Mouse (Mus musculus) B cell, adult 2 months (primary cell): ENCODE measurements around the gene Arhgef25.
A peak's percentile ranks its signal among the peaks of the same experiment; 100 is the strongest.

ENCODE experiments used
- DNase-seq, 2 experiments: peaks; one replicate each; pipeline ENCODE4 v3.0.0; 2022

Gene Arhgef25

DNA sequence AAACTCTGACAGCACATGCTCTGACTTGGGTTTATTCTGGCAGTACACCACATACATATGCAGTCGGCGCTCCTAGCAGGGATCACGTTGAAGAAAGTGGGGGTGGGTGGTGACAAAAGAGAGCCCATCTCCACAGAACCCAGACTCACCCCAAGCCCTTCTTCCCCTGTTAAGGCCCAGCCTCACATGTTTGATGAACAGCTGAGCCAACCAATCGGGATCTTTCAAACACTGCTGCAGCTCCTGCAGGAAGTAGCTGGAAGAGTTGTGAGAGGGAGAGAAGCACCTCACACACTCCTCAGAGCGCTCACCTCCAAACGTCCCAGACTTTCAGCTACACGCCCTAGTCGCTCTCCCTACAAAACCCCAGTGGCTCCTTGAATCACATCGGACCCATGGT, 4.8 kb downstream of the Arhgef25 start:
- peak in 1 of 2 experiments; percentile 2 for DNase-seq

DNA sequence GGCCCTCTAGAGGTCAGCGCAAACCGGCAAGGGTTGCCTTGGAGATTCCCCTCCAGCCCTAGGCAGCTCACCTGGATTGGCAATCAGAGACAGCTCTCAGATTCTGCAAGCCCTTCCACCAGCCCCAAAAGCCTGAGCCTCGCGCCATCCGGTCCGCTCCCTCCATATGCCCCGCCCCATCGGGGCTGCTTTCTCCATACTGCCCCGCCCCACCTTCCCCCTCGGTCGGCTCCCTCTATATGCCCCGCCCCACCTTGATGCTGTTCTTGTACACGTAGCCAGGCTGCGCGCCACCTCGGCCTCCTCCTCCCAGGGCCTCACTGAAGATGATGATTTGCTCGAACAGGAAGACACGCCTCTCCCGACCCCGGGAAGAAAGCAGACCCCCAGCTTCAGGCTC, 6.1 kb downstream of the Arhgef25 start:
- DNase-seq, result no peak

DNA sequence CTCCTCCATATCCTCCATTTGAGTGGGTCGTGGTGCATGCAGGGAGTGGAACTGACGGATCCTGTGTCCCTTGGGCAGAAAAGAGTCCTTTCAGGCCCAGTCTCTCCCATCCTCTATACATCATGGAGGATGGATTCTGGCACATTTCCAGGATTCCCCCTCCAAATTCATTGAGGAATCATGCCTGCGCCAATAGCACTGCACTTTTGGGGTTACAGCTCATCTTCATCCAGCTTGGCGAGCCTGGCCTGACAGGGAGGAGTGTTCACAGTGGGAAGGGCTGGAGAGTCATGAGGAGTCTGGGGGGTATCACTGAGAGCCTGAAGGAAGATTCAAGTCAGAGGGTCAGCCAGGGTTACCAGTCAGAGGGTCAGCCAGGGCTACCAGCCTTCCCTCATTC, 7.3 kb downstream of the Arhgef25 start:
- no peak for DNase-seq

DNA sequence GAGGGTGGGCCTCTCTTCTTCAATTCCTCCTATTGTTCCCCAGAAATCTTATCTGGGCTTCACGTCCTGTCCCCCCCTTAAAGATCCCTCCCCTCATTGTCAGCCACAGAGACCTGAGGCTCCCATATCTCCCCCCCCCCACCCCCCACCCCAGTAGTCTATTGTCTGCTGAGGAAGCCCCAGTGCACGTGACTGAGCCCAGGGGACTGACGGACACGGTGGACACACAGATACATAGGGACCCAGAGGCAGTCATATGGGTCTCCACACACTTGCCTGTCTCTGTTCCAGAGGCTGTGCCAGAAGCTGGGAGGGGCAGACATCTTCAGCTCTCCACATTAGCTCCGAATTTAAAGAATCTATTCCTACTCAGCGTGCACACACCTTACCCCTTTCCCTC, 8.3 kb downstream of the Arhgef25 start:
- DNase-seq, result no peak

DNA sequence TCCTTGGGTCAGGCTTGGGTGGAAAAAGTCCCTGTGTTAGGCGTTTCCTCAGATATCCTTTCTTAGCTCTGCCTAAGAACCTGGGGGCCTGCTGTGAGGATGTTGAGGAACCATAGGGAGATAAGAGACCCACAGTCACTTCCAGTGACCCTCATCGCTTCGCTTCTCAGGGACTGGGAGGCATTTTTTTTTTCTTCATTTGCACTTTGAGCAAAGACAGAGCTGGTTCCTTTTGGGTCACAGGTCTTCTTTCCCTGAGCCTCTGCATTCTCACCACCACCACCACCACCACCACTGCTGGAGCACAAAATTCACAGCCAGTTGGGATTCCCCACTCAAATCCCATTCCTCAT, 9.2 kb downstream of the Arhgef25 start:
- DNase-seq, result no peak

DNA sequence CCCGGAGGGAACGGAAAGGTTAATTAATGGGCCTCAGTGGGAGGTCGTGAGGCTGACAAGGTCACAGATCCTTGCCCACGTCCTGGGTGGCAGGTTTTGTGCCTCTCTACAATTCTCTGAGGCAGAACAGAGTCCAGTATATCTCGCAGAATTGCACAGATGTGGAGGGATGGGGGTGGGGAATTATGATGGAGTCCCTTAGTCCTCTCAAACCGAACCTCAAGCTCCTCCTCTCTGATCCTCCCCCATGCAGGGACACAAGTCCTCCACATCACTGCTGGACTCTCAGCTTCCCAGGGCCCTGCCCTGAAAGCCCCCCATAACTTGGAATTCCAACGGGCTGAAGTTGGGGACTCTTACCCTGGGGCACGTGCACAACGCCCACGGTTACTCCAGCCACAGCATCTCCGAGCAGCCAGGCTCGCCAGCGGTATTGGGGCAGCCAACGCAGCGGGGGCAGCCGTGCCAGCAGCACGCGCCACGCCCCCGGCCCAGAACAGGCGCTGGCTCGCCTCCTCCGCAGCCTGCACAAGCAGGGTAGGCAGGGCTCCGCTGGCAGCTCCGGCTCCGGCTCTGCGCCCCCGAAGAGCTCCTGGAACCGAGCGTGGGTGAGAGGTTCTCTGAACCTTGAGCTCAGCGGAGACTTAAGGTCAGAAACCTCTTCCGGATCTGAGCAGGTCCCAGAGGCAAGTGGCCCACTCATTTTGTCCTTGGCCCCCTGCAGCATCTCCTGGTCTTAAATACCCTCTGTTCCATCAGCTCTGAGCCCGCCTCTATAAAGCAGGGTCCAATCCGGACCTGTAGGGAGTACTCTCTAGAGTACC, 9.8 kb downstream of the Arhgef25 start, which contains the start of gene Slc26a10:
Slc26a10 (minus strand) TSS at position 775 of the 824 bp plus-strand sequence.
- DNase-seq, result peak; percentile 17 to 34

DNA sequence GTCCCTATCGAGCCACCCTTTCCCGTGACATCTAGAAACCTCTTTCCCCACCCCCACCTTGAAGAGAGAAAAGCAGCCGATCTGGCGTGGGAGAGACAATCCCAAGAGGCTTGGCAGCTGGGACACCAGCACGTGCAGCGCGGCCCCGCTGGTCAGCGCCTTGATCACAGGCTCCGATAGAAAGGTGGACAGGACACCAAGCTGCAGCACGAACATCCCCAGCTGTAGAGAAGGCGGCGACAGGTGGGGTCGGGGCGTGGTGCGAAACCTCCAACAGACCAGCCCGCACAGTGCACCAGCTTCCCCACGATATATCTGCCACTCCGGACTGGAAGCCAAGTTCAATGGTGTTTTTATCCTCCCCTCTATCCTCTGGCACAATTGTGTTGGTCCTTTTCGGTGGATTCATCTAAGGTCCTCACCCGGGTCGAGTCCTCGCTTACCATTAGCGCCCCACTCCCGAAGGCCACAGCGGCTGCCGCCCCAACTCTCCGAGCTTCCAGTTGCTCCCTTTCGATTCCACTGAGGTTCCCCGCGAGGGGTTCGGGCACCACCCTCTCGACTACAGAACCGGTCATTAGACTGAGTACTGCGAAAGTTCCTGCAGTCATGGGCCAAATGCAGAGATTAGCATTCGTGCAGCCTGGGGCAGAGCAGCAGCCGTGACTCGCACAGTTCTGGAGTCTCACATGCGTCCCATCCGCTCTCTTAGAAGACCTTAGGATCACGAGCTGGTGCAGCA, 11.4 kb downstream of the Arhgef25 start:
- DNase-seq, result peak; percentile 35 to 39

DNA sequence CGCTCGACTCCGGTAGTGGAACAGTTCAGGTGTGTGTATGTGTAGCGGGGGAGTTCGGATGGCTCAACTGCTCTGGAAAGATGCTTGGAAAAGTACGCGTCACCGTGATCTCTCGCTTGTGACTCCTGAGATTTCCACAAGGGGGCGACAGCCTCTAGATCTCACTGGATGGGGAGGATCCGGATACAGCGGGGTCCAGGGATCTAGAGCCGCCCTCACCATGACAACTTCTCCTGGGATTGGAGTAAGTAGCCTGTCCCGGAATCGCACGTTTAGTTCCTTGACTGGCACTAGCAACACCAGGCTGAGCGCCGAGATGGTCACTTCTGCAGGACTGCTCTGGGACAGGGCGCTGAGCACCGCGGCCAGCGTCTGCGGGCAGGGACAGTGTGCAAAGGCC, 12.2 kb downstream of the Arhgef25 start:
- DNase-seq, result peak; percentile 66 to 68

DNA sequence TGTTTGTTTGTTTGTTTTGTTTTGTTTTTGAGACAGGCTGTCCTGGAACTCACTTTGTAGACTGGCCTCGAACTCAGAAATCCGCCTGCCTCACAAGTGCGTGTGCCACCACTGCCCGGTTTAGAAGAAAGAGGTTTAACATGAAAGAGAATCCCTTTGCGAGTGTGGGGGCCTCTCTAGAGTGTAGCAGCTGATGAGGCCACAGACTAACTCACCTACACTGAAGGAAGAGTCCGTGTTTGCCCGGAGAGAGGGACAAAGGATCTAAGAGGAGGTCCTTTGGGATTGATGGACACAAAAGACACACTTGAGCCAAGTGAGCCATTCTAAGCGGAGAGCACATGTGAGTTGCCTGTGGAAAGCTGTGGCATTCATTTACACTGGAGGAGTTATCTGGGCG, 12.6 kb downstream of the Arhgef25 start:
- no peak for DNase-seq

DNA sequence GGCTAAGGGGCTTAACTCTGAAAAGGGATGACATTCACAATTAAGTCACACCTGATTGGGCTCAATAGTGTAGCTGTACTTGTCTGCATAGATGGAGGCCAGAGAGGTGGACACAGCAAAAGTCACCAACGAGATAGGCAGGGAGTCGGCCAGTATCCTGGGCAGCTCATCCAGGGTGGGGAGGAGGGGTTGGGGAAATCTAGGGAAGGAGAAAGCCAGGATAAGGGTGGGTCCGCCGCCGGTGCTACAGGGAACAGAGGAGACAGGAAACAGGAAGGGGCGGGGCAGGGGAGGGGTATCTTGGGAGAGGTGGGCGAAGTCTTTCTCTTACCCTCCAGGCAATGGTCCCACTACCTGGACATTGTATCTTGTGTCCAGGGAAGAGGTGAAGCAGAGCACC, 13.1 kb downstream of the Arhgef25 start:
- DNase-seq, result no peak

DNA sequence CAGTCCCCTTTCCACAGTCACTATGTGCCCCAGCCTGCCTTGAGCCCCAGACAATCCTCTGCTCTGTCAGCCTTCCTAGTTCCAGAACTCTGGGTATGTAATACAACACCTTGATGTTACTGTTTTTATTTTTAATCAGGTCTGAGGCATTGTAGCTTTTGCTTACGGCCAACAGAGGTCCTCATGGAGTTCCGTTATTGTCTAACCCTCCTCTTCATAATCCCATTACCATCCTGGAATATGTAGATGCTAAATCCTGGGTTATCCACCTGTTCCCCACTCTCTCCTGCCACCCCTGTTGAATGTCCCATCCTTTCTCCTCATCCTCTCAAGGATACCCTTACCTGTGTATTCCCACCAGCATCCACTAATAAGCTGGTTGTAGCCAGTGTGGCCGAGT, 13.7 kb downstream of the Arhgef25 start:
- DNase-seq, result peak in 1 of 2 experiments; percentile 10

DNA sequence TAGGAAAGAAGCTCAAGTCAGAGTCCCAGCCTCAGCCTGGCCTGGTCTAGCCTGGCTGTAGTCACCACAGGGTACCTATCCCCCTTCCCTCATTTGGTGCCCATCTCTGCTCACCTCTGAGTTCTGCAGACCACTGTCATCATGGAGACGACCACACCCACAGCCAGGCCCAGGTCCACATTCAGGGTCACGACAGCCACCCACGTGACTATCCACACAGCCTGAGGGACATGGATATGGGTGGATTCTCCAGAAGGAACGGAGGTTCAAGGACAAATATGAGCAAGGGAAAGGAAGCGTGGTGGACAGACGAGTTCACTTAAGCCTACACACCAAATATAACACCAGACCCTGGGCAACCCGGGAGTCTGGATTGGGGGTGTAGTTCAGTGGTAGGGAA, 15.7 kb downstream of the Arhgef25 start:
- peak; percentile 4 to 14 for DNase-seq

DNA sequence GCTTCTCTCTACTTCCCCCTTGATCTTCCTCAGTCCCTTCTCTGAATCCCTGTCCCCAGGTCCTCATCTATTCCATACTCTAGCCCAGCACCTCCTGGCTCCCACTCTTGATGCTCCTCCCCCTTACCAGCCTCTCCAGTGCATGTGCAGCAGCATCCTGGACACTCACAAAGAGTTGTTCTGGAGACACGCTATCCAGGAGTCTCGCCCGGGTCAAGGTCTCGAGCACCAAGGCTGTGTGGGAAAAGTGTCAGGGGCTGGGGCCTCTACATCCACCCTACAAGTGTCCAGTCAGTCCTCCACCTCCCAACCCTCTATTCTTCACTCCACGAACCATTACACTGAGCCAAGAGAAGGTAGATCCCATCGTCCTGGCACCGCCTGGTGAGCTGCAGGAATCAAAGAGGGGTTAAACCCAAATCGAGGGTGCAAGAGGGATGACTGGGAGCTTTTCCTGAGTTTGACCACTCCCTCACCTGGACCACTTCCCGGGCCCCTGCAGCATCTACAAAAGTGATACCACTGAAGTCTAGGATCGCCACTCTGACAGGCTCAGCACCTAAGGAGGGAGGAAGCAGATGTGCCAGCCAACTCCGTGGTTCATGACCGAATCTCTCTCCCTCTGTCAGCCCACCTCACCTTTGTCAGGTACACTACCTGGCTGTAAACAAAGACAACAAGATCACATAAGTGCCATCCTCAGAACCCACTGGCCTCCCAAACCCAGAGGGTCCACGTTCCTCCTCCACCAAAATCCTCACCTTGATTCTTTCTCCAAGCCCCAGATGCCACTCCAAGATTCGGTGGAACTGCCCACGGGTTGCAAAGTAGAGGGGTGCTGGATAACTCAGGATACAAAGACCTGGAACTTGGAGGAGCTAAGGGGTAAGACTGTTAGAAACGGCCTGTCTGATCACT, 16.5 kb downstream of the Arhgef25 start:
- peak in 1 of 2 experiments; percentile 5 for DNase-seq

DNA sequence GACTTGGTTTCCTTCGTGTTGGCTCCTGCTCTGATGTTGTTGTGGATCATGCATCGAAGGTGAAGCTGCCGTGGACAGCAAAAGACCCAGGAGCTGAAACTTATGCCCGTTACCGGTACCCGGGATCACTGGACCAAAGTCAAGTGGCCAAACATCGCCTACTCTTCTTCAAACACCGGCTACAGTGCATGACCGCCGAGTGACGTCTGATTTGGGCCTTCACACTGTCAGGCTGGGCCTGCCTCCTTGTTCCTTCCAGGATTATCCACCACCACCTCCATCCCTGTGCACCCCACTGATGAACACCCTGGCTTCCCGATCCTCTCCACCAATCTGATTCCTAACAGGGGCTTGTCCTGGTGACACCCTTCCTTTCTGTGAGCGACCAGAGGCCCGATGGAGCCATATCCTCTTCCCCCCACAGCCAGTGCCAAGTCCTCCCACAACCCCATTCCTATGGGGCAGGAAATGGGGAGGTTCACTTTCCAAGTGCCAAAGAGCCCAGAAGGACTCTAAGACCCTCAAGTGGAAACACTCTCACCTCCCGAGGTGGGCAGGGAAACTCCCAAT, 18.2 kb downstream of the Arhgef25 start:
- DNase-seq, result peak; percentile 4 to 10

DNA sequence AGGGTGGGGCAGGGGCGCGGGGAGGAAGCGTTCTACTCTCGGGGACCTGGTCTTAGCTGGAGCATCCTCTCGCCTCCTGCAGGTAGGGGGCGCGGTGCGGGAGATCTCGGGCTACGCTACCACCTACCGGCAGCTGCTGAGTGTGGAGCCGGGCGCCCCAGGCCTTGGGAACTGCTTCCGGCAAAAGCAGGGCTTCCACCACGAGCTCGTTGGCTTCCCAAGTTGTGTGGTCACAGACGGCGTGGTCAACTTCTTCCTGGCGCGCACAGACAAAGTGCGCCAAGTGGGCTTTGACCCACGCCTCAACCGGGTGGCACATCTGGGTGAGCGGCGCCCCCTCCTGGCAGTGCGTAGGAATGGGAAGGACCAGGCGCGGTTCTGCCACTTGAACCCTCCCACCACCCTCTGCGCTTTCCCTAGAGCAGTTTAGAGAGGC, 19.0 kb downstream of the Arhgef25 start:
- DNase-seq, result peak; percentile 91 to 93

DNA sequence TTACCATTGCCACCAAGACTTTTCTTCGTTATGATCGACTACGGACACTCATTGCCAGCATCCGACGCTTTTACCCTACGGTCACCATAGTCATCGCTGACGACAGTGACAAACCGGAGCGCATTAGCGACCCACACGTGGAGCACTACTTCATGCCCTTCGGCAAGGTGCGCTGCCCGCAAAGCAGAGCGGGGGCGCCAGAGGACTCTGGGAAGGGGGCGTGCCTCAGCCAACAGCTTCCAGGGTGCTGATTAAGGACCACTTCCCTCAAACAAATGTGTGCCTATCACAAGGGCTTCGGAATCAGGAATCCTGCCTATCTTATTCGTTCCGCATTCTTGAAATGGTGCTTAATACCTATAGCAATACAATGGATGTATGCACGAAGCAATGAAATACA, 19.9 kb downstream of the Arhgef25 start:
- DNase-seq, result peak in 1 of 2 experiments; percentile 33

DNA sequence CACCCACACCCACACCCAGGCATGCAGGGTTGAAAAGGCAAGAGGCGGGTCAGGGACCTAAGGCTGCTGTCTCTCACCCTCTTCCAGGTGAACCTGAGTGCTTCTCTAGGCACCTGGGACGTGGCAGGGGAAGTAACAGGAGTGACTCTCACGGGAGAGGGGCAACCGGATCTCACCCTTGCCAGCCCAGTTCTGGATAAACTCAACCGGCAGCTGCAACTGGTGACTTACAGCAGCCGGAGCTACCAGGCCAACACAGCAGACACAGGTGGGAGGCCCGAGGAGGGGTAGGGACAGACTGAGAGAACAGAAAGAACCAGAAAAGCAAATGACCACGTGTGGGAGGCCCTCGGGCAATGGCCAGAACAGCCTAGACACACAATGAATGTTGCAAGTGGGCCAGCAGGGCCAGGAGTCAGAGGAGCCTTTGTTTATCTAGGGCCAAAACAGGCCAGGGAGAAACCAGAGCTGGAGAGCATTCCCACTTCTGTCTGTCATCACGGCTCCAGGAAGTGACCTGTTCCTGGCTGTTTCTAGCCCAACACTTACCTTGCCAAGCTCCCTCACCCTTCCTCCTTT, 22.2 kb downstream of the Arhgef25 start:
- DNase-seq, result peak in 1 of 2 experiments; percentile 21

DNA sequence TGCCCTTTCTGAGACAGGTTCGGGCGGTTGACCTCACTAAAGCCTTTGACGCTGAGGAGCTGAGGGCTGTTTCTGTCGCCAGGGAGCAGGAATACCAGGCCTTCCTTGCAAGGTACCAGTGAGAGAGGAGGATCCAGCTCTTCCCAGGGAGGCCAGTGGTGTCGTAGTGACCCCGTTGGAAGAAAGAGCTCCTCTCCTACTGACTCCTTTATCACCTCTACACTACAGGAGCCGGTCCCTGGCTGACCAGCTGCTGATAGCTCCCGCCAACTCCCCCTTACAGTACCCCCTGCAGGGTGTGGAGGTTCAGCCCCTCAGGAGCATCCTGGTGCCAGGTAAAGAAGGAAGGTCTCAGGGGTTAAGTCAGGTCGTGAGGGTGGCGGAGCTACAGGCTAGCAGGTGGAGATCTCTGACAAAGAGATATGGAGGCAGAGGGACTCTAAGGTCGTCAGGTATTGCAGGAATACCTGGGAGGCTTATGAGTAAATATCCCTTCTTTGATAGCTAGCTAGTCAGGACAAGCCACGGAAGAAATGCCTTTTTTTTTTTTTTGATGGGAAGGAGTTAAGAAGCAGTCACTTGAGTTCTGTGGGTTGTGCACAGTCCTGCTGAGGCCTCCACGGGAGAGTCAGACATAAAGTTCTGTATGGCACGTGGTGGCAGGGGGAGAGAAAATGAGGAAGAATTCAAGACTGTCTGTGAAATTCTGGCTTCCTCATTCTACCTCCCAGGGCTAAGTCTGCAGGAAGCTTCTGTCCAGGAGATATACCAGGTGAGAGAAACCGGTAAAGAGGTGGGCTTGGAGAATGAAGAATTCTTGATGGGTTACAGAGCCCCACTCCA, 22.9 kb downstream of the Arhgef25 start:
- DNase-seq, result peak in 1 of 2 experiments; percentile 21

DNA sequence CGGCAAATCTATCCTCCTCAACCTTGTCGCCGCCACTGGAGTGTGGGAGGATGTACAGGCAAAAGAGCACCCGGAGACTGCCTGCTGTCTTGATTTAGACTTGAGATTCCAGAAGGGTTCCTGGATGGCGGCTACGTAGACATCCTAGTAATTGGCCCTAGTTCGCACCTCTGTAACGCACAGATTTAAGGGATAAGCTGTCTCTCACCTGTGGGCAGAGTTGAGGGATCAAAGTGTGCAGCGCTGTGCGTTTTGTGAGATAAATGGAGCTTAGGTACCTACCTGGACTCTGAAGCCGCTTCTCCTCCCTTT, 23.5 kb downstream of the Arhgef25 start:
- no peak for DNase-seq

DNA sequence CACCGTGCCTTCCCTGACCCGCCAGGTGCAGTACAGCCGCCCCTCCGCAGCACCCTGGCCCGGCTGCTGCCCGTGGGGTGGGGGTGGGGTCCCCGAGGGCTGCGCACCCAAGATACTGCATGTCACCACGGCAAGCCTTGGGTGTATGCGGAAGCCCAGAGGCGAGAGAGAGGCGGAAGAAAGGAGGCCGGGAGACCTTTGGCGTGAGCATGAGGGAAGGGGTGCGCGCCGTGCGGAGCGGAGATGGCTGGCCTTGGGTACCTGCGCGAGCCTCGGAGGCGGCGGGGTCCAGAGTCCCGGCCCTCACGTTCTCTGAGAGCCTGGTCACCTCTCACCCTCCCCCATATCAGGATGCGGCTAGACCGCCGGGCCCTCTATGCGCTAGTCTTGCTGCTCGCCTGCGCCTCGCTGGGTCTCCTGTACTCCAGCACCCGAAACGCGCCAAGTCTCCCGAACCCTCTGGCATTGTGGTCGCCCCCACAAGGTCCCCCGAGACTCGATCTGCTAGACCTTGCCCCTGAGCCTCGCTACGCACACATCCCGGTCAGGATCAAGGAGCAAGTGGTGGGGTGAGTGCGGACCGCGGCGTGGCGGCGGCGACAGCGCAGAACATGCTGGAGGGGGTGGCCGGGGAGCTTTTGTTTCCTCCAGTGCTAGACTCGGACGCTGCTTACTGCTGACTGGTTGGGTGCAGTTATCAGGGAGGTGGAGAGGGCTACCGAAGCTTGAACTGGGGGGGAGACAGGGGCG, 24.1 kb downstream of the Arhgef25 start:
- DNase-seq, result peak; percentile 75 to 81

DNA sequence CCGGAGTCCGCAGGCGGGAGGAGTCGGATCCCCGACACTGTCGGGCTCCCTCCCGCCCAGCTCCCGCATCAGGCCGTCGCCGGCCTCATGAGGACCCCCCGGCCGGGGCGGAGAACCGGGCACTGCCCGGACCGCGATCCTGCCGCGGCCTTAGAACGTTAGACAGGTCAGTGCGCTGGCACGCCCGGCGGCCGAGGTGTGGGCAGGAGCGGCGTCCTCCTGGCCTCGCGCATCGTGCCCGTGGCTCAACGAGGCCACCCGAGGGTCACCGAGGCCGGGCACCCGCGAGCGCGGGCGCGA, 24.6 kb downstream of the Arhgef25 start:
- no peak for DNase-seq
